Comparison of ENCODE assay signal across 9 mouse cellular contexts in genomic region chr4:116150156-116150861, GRCm38 (mm10). TPM values are rescaled to one million over a fixed set of nuclear protein-coding genes. Genes with fewer than 3 reads are reported as not detected.
DNase-seq lines count a peak whose midpoint lies in the region; ATAC-seq and TF ChIP-seq lines count a peak whose summit lies in the region.
"Had no signal": no experiment of that assay in that cellular context is flagged by ENCODE, and none has a peak within 500 bp of the region (broad histone marks: within the 10 kb centered on the region; RNA-seq: fewer than 3 reads in every experiment).

No protein-coding gene starts in this region.

- TF ChIP-seq POLR2A in kidney, adult 2 months (IDR thresholded peaks at IDR 0.05; ENCODE audit: low read depth, low read length) = peak; percentile 52
- TF ChIP-seq POLR2A in testis, adult 2 months (IDR thresholded peaks at IDR 0.05; ENCODE audit: control insufficient read depth, low read depth, low read length) = peak; percentile 71; the same call in 1 of the 2 replicates

- TF ChIP-seq CTCF in kidney, adult 2 months (conservative IDR thresholded peaks at IDR 0.05; ENCODE audit: insufficient read depth, insufficient read length, low read depth, low read length) = no peak
- no peak for TF ChIP-seq CTCF in testis, adult 2 months (IDR thresholded peaks at IDR 0.05; ENCODE audit: control insufficient read depth, insufficient read depth, insufficient replicate concordance, low read depth, low read length)

- H3K4me2 ChIP-seq in embryonic facial prominence, embryonic 11.5 days (ENCODE audit: low read depth, low read length) = peak overlapping the region; percentile 72
- H3K4me2 ChIP-seq in neural tube, embryonic 12.5 days (replicated peaks) = peak overlapping the region; percentile 60

- H3K4me1 ChIP-seq in embryonic facial prominence, embryonic 11.5 days (ENCODE audit: control insufficient read depth, insufficient read depth, low read length) = peaks cover 2% of the 10 kb centered on the region; the same call in 1 of the 2 replicates
- peaks cover 6% of the 10 kb centered on the region; the same call in 1 of the 2 replicates for H3K4me1 ChIP-seq in kidney, adult 2 months (ENCODE audit: control insufficient read depth, insufficient read depth, low read length)
- H3K4me1 ChIP-seq in neural tube, embryonic 12.5 days = peaks cover 8% of the 10 kb centered on the region
- H3K4me1 ChIP-seq in testis, adult 2 months (ENCODE audit: control insufficient read depth, insufficient read depth, low read length) = peaks cover 20% of the 10 kb centered on the region

- peak overlapping the region; percentile 85; the same call in 1 of the 2 replicates for H3K27ac ChIP-seq in embryonic facial prominence, embryonic 11.5 days (replicated peaks; ENCODE audit: low read depth, low read length)
- H3K27ac ChIP-seq in kidney, adult 2 months (ENCODE audit: insufficient read depth, low read depth, low read length) = peak overlapping the region; percentile 95
- peak overlapping the region; percentile 57; the same call in 1 of the 2 replicates for H3K27ac ChIP-seq in neural tube, embryonic 12.5 days
- H3K27ac ChIP-seq in testis, adult 2 months (ENCODE audit: control insufficient read depth, insufficient read depth, low read depth, low read length) = peak overlapping the region; percentile 76

- ATAC-seq in embryonic facial prominence, embryonic 11.5 days (replicated peaks; ENCODE audit: insufficient number of reproducible peaks, low FRiP score, low TSS enrichment, low read depth) = peak; percentile 84
- peak; percentile 82 for ATAC-seq in neural tube, embryonic 12.5 days (ENCODE audit: low FRiP score, low read depth)

- H3K9ac ChIP-seq in embryonic facial prominence, embryonic 11.5 days (replicated peaks; ENCODE audit: low read length) = peak overlapping the region; percentile 97
- peak overlapping the region; percentile 88 for H3K9ac ChIP-seq in neural tube, embryonic 12.5 days

- H3K36me3 ChIP-seq in embryonic facial prominence, embryonic 11.5 days (replicated peaks; ENCODE audit: control insufficient read depth, insufficient read depth, low read depth, low read length) = peaks cover 4% of the 10 kb centered on the region
- H3K36me3 ChIP-seq in kidney, adult 2 months (ENCODE audit: control insufficient read depth, insufficient read depth, low read length) = no peaks in the 10 kb centered on the region
- H3K36me3 ChIP-seq in neural tube, embryonic 12.5 days = peaks cover 36% of the 10 kb centered on the region
- H3K36me3 ChIP-seq in testis, adult 2 months (ENCODE audit: control insufficient read depth, insufficient read depth, low read length) = no peaks in the 10 kb centered on the region; the same call in 1 of the 2 replicates

- peak overlapping the region; percentile 68 for H3K4me3 ChIP-seq in embryonic facial prominence, embryonic 11.5 days (ENCODE audit: low read depth, low read length)
- H3K4me3 ChIP-seq in kidney, adult 2 months (ENCODE audit: insufficient read depth, low read depth, low read length) = peak overlapping the region; percentile 79
- H3K4me3 ChIP-seq in neural tube, embryonic 12.5 days = peak overlapping the region; percentile 72
- H3K4me3 ChIP-seq in testis, adult 2 months (ENCODE audit: control insufficient read depth, low read depth, low read length) = peak overlapping the region; percentile 83

- DNase-seq in CD4-positive, CD25-positive, alpha-beta regulatory T cell, adult 2 months (ENCODE audit: low read depth, low spot score) = peak; percentile 75
- DNase-seq in adrenal gland, postnatal 14 days = peak; percentile 88
- DNase-seq in embryonic facial prominence, embryonic 11.5 days (ENCODE audit: low spot score) = peak; percentile 82
- DNase-seq in heart, adult 9 months (ENCODE audit: low spot score in 2 of 2) = peak; percentile 54 to 62
- DNase-seq in kidney, adult 2 months = peak; percentile 72
- peak; percentile 57 to 67 for DNase-seq in lung, adult 18-20 months

- H3K9me3 ChIP-seq in embryonic facial prominence, embryonic 11.5 days (replicated peaks; ENCODE audit: control insufficient read depth, low read length) = no peaks in the 10 kb centered on the region
- H3K9me3 ChIP-seq in neural tube, embryonic 12.5 days = no peaks in the 10 kb centered on the region

- WGBS in embryonic facial prominence, embryonic 11.5 days = under 1% methylated on average over 33 of the region's 73 CpGs
- under 1% methylated on average over 70 of the region's 73 CpGs for WGBS in kidney, adult 2 months
- under 1% methylated on average over 64 of the region's 73 CpGs for WGBS in neural tube, embryonic 12.5 days

- H3K27me3 ChIP-seq in embryonic facial prominence, embryonic 11.5 days (ENCODE audit: control insufficient read depth, insufficient read depth, low read length) = no peaks in the 10 kb centered on the region
- H3K27me3 ChIP-seq in kidney, adult 2 months (replicated peaks; ENCODE audit: control insufficient read depth, insufficient read depth, low read length) = no peaks in the 10 kb centered on the region
- H3K27me3 ChIP-seq in neural tube, embryonic 12.5 days (replicated peaks) = no peaks in the 10 kb centered on the region
- no peaks in the 10 kb centered on the region for H3K27me3 ChIP-seq in testis, adult 2 months (ENCODE audit: control insufficient read depth, insufficient read depth, low read length)

RNA-seq across cellular contexts. Expression of gene Lurap1, which starts 0.8 kb away (rescaled TPM):
- 12.4 and 18.1 TPM in 2 replicates for total RNA-seq in adrenal gland, postnatal 14 days (2021)
- 1.6 and 2.1 TPM in 2 replicates for polyA plus RNA-seq in embryonic facial prominence, embryonic 11.5 days (2014; fragmentation: Nextera tagmentation; extraction: Ambion mirVana)
- 6.3 and 6.5 TPM in 2 replicates for polyA plus RNA-seq in kidney, adult 2 months (2012; rRNA removed)
- 1.6 and 1.7 TPM in 2 replicates for polyA plus RNA-seq in neural tube, embryonic 12.5 days (2016; fragmentation: Nextera tagmentation; extraction: Ambion mirVana)
- polyA plus RNA-seq in testis, adult 2 months (2012; rRNA removed) = 30.3 and 36.1 TPM in 2 replicates

RNA-seq across cellular contexts. Expression of gene Tspan1, which starts 17.1 kb away (rescaled TPM):
- total RNA-seq in adrenal gland, postnatal 14 days (2021) = not detected in 2 replicates
- 0.24 TPM in 1 of 2 replicates, not detected in the other for polyA plus RNA-seq in embryonic facial prominence, embryonic 11.5 days (2014; fragmentation: Nextera tagmentation; extraction: Ambion mirVana)
- polyA plus RNA-seq in kidney, adult 2 months (2012; rRNA removed) = 44.0 TPM in 2 replicates
- polyA plus RNA-seq in neural tube, embryonic 12.5 days (2016; fragmentation: Nextera tagmentation; extraction: Ambion mirVana) = 0.09 TPM in 1 of 2 replicates, not detected in the other
- polyA plus RNA-seq in testis, adult 2 months (2012; rRNA removed) = 4.3 TPM in 2 replicates

RNA-seq across cellular contexts. Expression of gene 1700042G07Rik, which starts 22.9 kb away (rescaled TPM):
- total RNA-seq in adrenal gland, postnatal 14 days (2021) = not detected in 2 replicates
- not detected in 2 replicates for polyA plus RNA-seq in embryonic facial prominence, embryonic 11.5 days (2014; fragmentation: Nextera tagmentation; extraction: Ambion mirVana)
- polyA plus RNA-seq in kidney, adult 2 months (2012; rRNA removed) = not detected in 2 replicates
- not detected in 2 replicates for polyA plus RNA-seq in neural tube, embryonic 12.5 days (2016; fragmentation: Nextera tagmentation; extraction: Ambion mirVana)
- polyA plus RNA-seq in testis, adult 2 months (2012; rRNA removed) = 696 and 816 TPM in 2 replicates
- polyA plus RNA-seq: frontal cortex, adult 2 months had no signal

RNA-seq across cellular contexts. Expression of gene Gm49337, which starts 22.9 kb away (rescaled TPM):
- not detected in 2 replicates for total RNA-seq in adrenal gland, postnatal 14 days (2021)
- polyA plus RNA-seq in embryonic facial prominence, embryonic 11.5 days (2014; fragmentation: Nextera tagmentation; extraction: Ambion mirVana) = not detected in 2 replicates
- not detected in 2 replicates for polyA plus RNA-seq in kidney, adult 2 months (2012; rRNA removed)
- not detected in 2 replicates for polyA plus RNA-seq in neural tube, embryonic 12.5 days (2016; fragmentation: Nextera tagmentation; extraction: Ambion mirVana)
- polyA plus RNA-seq in testis, adult 2 months (2012; rRNA removed) = not detected in 2 replicates

RNA-seq across cellular contexts. Expression of gene Pomgnt1, which starts 26.7 kb away (rescaled TPM):
- total RNA-seq in adrenal gland, postnatal 14 days (2021) = 65.8 and 75.2 TPM in 2 replicates
- 52.7 and 56.8 TPM in 2 replicates for polyA plus RNA-seq in embryonic facial prominence, embryonic 11.5 days (2014; fragmentation: Nextera tagmentation; extraction: Ambion mirVana)
- polyA plus RNA-seq in kidney, adult 2 months (2012; rRNA removed) = 46.0 and 52.5 TPM in 2 replicates
- 60.8 and 68.4 TPM in 2 replicates for polyA plus RNA-seq in neural tube, embryonic 12.5 days (2016; fragmentation: Nextera tagmentation; extraction: Ambion mirVana)
- 111 and 113 TPM in 2 replicates for polyA plus RNA-seq in testis, adult 2 months (2012; rRNA removed)

Comparison
In these comparisons a context has a peak if more than half of its experiments do, and no peak if none do; other contexts are left out.
1. Peak in every context shown above with its lines: DNase-seq, ATAC-seq, H3K4me3 ChIP-seq and H3K27ac ChIP-seq.
2. RNA of gene 1700042G07Rik, which starts 22.9 kb away (polyA plus RNA-seq): 696 to 816 TPM in testis, adult 2 months; not detected in kidney, adult 2 months, not detected in embryonic facial prominence, embryonic 11.5 days and not detected in neural tube, embryonic 12.5 days; every median in the first group is over 100 times any median in the second.